Mouse (Mus musculus) gonadal fat pad, adult 2 months (tissue): ENCODE data around the gene Mgmt. TPM values are rescaled to one million over a fixed set of nuclear protein-coding genes. Genes with fewer than 3 reads are reported as not detected.

Experiments used
- DNase-seq: peaks from one replicate; pipeline ENCODE4 v3.0.0-alpha.2; 2012; ENCODE audit warnings: low read depth
- polyA plus RNA-seq: library from polyadenylated mRNA; depleted of rRNA; stranded (reverse); fragments of >200 nt; gene quantifications from 2 replicates; pipeline ENCODE4 v1.2.3, GENCODE M21; 2012

The Mgmt gene
- polyA plus RNA-seq, 1 experiment: 5.2 TPM

GRCm38 (mm10) chr7:137001215-137001614, 106.8 kb downstream of the Mgmt start:
- no peak for DNase-seq

GRCm38 (mm10) chr7:137001783-137002182, 107.4 kb downstream of the Mgmt start:
- no peak for DNase-seq

- DNase-seq: no peak
Measured at GRCm38 (mm10) chr7:137002431-137002830, 108.0 kb downstream of the Mgmt start.

GRCm38 (mm10) chr7:137005293-137005692, 110.9 kb downstream of the Mgmt start:
- no peak for DNase-seq

GRCm38 (mm10) chr7:137008321-137008720, 113.9 kb downstream of the Mgmt start:
- no peak for DNase-seq

GRCm38 (mm10) chr7:137009732-137010275, 115.4 kb downstream of the Mgmt start:
- DNase-seq: no peak

- DNase-seq: no peak
Measured at GRCm38 (mm10) chr7:137010451-137010850, 116.0 kb downstream of the Mgmt start.

GRCm38 (mm10) chr7:137012687-137013086, 118.3 kb downstream of the Mgmt start:
- no peak for DNase-seq

- DNase-seq: no peak
Measured at GRCm38 (mm10) chr7:137013433-137013832, 119.0 kb downstream of the Mgmt start.

- no peak for DNase-seq
Measured at GRCm38 (mm10) chr7:137018614-137019013, 124.2 kb downstream of the Mgmt start.

- no peak for DNase-seq
Measured at GRCm38 (mm10) chr7:137020195-137020594, 125.8 kb downstream of the Mgmt start.

- no peak for DNase-seq
Measured at GRCm38 (mm10) chr7:137030789-137031188, 136.4 kb downstream of the Mgmt start.

- DNase-seq: no peak
Measured at GRCm38 (mm10) chr7:137033177-137033576, 138.8 kb downstream of the Mgmt start.

GRCm38 (mm10) chr7:137034986-137035385, 140.6 kb downstream of the Mgmt start:
- DNase-seq: no peak

- no peak for DNase-seq
Measured at GRCm38 (mm10) chr7:137035916-137036315, 141.5 kb downstream of the Mgmt start.

- DNase-seq: no peak
Measured at GRCm38 (mm10) chr7:137037471-137037870, 143.1 kb downstream of the Mgmt start.

GRCm38 (mm10) chr7:137037872-137038271, 143.5 kb downstream of the Mgmt start:
- no peak for DNase-seq

- DNase-seq: no peak
Measured at GRCm38 (mm10) chr7:137038311-137038945, 144.0 kb downstream of the Mgmt start.

GRCm38 (mm10) chr7:137038946-137039320, 144.5 kb downstream of the Mgmt start:
- DNase-seq: no peak

GRCm38 (mm10) chr7:137040646-137041045, 146.2 kb downstream of the Mgmt start:
- DNase-seq: no peak

- no peak for DNase-seq
Measured at GRCm38 (mm10) chr7:137046891-137047290, 152.5 kb downstream of the Mgmt start.

- no peak for DNase-seq
Measured at GRCm38 (mm10) chr7:137048086-137048922, 153.9 kb downstream of the Mgmt start.

- DNase-seq: no peak
Measured at GRCm38 (mm10) chr7:137054343-137054742, 159.9 kb downstream of the Mgmt start.
